Mouse (Mus musculus) CH12.LX (cell line): ENCODE data around the gene Trp63.

Experiments
- CTCF ChIP-seq, 2 experiments: IDR thresholded peaks in 1 of 2; conservative IDR thresholded peaks in 1 of 2; 2 replicates each; pipeline ENCODE4 v1.5.1; 2011 to 2012; ENCODE audit warnings: low read depth in 2 of 2, low read length in 2 of 2, improper control_type of control experiment in 1 of 2, inconsistent platforms in 1 of 2, mild to moderate bottlenecking in 1 of 2, moderate library complexity in 1 of 2
- GABPA ChIP-seq: IDR thresholded peaks from 2 replicates; pipeline ENCODE4 v1.6.1; 2012; ENCODE audit warnings: low read depth, low read length, improper control_type of control experiment, inconsistent platforms; ENCODE audit not compliant: insufficient replicate concordance
- KAT2A ChIP-seq: IDR thresholded peaks from 2 replicates; pipeline ENCODE4 v1.6.1; 2012; ENCODE audit warnings: low read length, improper control_type of control experiment, inconsistent platforms; ENCODE audit not compliant: insufficient replicate concordance
- MAX ChIP-seq: IDR thresholded peaks from 2 replicates; pipeline ENCODE4 v1.6.1; 2011; ENCODE audit warnings: low read length, improper control_type of control experiment
- SMC3 ChIP-seq: IDR thresholded peaks from 2 replicates; pipeline ENCODE4 v1.6.1; 2011; ENCODE audit warnings: low read depth, low read length, improper control_type of control experiment
- TBP ChIP-seq: conservative IDR thresholded peaks from 2 replicates; pipeline ENCODE4 v1.6.1; 2011; ENCODE audit warnings: low read depth, low read length, improper control_type of control experiment
- USF2 ChIP-seq: conservative IDR thresholded peaks from 2 replicates; pipeline ENCODE4 v1.6.1; 2011; ENCODE audit warnings: low read depth, low read length, improper control_type of control experiment

GRCm38 (mm10) chr16:25934181-25934580 is 250.6 kb downstream of the Trp63 start:
- no peak for TF ChIP-seq USF2
- TF ChIP-seq KAT2A = no peak
- TF ChIP-seq CTCF (conservative IDR thresholded peaks at IDR 0.05 in 1 of 2, IDR thresholded peaks at IDR 0.05 in 1 of 2; ENCODE audit: low read depth in 2 of 2, low read length in 2 of 2) = no peak
- no peak for TF ChIP-seq TBP
- TF ChIP-seq GABPA = no peak
- TF ChIP-seq SMC3 = no peak
- no peak for TF ChIP-seq MAX
